Mouse (Mus musculus): ENCODE results near the gene Vmn1r19. TPM values are rescaled to one million over a fixed set of nuclear protein-coding genes. Genes with fewer than 3 reads are reported as not detected.
"Not testable (repeated sequence)": the region's sequence is repeated elsewhere in the genome, so short reads cannot be mapped to it uniquely, and the experiment has no call there.

Gene Vmn1r19
- total RNA-seq (2021), result not detected
- long read RNA-seq, experiment 1, result 0 reads
- long read RNA-seq, experiment 2, result 0 reads

GRCm38 (mm10) chr6:57403480-57403879 is at the start of gene Vmn1r19:
Gene Vmn1r19, plus strand, starts transcription at chr6:57403780.
- DNase-seq; H3K4me3 ChIP-seq; H3K27ac ChIP-seq; intact Hi-C loops (cut with DNase I): not testable (repeated sequence)

- intact Hi-C loops (cut with DNase I), result no loop called here
- no peak for DNase-seq
- no peak for TF ChIP-seq CTCF (IDR thresholded peaks at IDR 0.05)
- no peak overlapping the region for H3K27ac ChIP-seq
- no peak overlapping the region for H3K4me3 ChIP-seq
Measured at GRCm38 (mm10) chr6:57356864-57357263, 46.7 kb upstream of the Vmn1r19 start.

GRCm38 (mm10) chr6:57363627-57364026 is 40.0 kb upstream of the Vmn1r19 start, which contains the start of gene Vmn1r17:
Gene Vmn1r17, minus strand, starts transcription at chr6:57363727.
- intact Hi-C loops (cut with DNase I), result no loop called here
- no peak for DNase-seq
- Histone ChIP-seq H3K27ac (no peak within 1 kb of the TSS), H3K4me3 (no peak within 1 kb of the TSS)
- TF ChIP-seq CTCF (IDR thresholded peaks at IDR 0.05), result no peak

GRCm38 (mm10) chr6:57365866-57366265 is 37.7 kb upstream of the Vmn1r19 start:
- DNase-seq; H3K4me3 ChIP-seq; intact Hi-C loops (cut with DNase I); H3K27ac ChIP-seq: not testable (repeated sequence)

GRCm38 (mm10) chr6:57367496-57367895 is 36.1 kb upstream of the Vmn1r19 start:
- DNase-seq, result no peak
- TF ChIP-seq CTCF (IDR thresholded peaks at IDR 0.05), result no peak
- Histone ChIP-seq H3K4me3 (no peak overlapping the region), H3K27ac (no peak overlapping the region)
- intact Hi-C loops (cut with DNase I), result no loop called here

GRCm38 (mm10) chr6:57395683-57396082 is 7.9 kb upstream of the Vmn1r19 start, which contains the start of gene Vmn1r18:
Gene Vmn1r18, minus strand, starts transcription at chr6:57395783.
- no peak within 1 kb of the TSS for H3K27ac ChIP-seq
- no peak for TF ChIP-seq CTCF (IDR thresholded peaks at IDR 0.05)
- DNase-seq, result no peak
- intact Hi-C loops (cut with DNase I), result no loop called here
- H3K4me3 ChIP-seq, result no peak within 1 kb of the TSS

- TF ChIP-seq CTCF (IDR thresholded peaks at IDR 0.05), result no peak
- Histone ChIP-seq H3K27ac (no peak within 1 kb of the TSS), H3K4me3 (no peak within 1 kb of the TSS)
- DNase-seq, result no peak
- intact Hi-C loops (cut with DNase I), result no loop called here
Measured at GRCm38 (mm10) chr6:57428630-57429029, 25.1 kb downstream of the Vmn1r19 start, which contains the start of gene Vmn1r20. Gene Vmn1r20, plus strand, starts transcription at chr6:57428930.

GRCm38 (mm10) chr6:57431196-57431595 is 27.6 kb downstream of the Vmn1r19 start:
- no peak for DNase-seq
- Histone ChIP-seq H3K4me3 (no peak overlapping the region), H3K27ac (no peak overlapping the region)
- intact Hi-C loops (cut with DNase I), result loop anchor here (1.0 kb wide), 1 partner anchor 139 kb away; no protein-coding TSS in a partner anchor
- TF ChIP-seq CTCF (IDR thresholded peaks at IDR 0.05), result peak; percentile 65

Other genes starting within 250 kb of the Vmn1r19 start
- not detected for gene Vmn1r12, start 246.9 kb upstream of the Vmn1r19 start, total RNA-seq (2021)
- not detected for gene Vmn1r13, start 200.5 kb upstream of the Vmn1r19 start, total RNA-seq (2021)
- gene Vmn1r14, start 172.1 kb upstream of the Vmn1r19 start, total RNA-seq (2021), result not detected
- not detected for gene Vmn1r15, start 145.8 kb upstream of the Vmn1r19 start, total RNA-seq (2021)
- not detected for gene Vmn1r16, start 74.3 kb upstream of the Vmn1r19 start, total RNA-seq (2021)
- gene Vmn1r17, start 40.1 kb upstream of the Vmn1r19 start, total RNA-seq (2021), result not detected
- gene Vmn1r18, start 8.0 kb upstream of the Vmn1r19 start, total RNA-seq (2021), result not detected
- not detected for gene Vmn1r20, start 25.1 kb downstream of the Vmn1r19 start, total RNA-seq (2021)
- 10 to 100 TPM; 10.9 to 21.9 TPM for gene Ppm1k, start 131.7 kb downstream of the Vmn1r19 start, total RNA-seq (2021)
- 1 to 10 TPM; 1.5 to 1.6 TPM for gene Herc6, start 177.2 kb downstream of the Vmn1r19 start, total RNA-seq (2021)

All from gastrocnemius, adult 2 months (tissue).